Mouse (Mus musculus) heart, adult 2 months (tissue): Measurements from ENCODE around the gene Pwwp2b. TPM values are rescaled to one million over a fixed set of nuclear protein-coding genes. Genes with fewer than 3 reads are reported as not detected.
A peak's percentile ranks its signal among the peaks of the same experiment; 100 is the strongest.

Experiments
- DNase-seq, 2 experiments: peaks; one replicate each; pipeline ENCODE4 v3.0.0; 2021
- H3K27ac ChIP-seq: fragments of 200-600 bp; 2 replicates; pipeline ENCODE4 v1.8.1; 2022
- H3K27me3 ChIP-seq: fragments of 200-500 bp; 2 replicates; pipeline ENCODE4 v1.6.1; 2012; ENCODE audit warnings: mild to moderate bottlenecking, low read length, inconsistent platforms, mixed read lengths; ENCODE audit not compliant: control insufficient read depth, insufficient read depth
- H3K36me3 ChIP-seq: fragments of 200-500 bp; 2 replicates; pipeline ENCODE4 v1.6.1; 2012; ENCODE audit warnings: low read length, inconsistent platforms; ENCODE audit not compliant: control insufficient read depth, insufficient read depth
- H3K4me1 ChIP-seq: fragments of 200-500 bp; 2 replicates; pipeline ENCODE4 v1.6.1; 2011; ENCODE audit warnings: low read length; ENCODE audit not compliant: control insufficient read depth, insufficient read depth
- H3K4me3 ChIP-seq: fragments of 200-600 bp; 2 replicates; pipeline ENCODE4 v1.8.1; 2022
- H3K79me2 ChIP-seq: fragments of 200-500 bp; replicated peaks from 2 replicates; pipeline ENCODE4 v1.6.1; 2012; ENCODE audit warnings: mild to moderate bottlenecking, inconsistent platforms, low read length, moderate library complexity, mixed read lengths; ENCODE audit not compliant: control insufficient read depth, insufficient read depth
- H3K9ac ChIP-seq: fragments of 200-500 bp; 2 replicates; pipeline ENCODE4 v1.6.1; 2012; ENCODE audit warnings: low read depth, mild to moderate bottlenecking, control low read depth, inconsistent platforms, low read length, mixed read lengths
- CTCF ChIP-seq: fragments of 200-600 bp; IDR thresholded peaks from 2 replicates; pipeline ENCODE4 v1.8.1; 2022; ENCODE audit warnings: antibody characterized with exemption, mild to moderate bottlenecking, moderate library complexity
- EP300 ChIP-seq: fragments of 200-500 bp; IDR thresholded peaks from 2 replicates; pipeline ENCODE4 v1.6.1; 2011; ENCODE audit warnings: low read depth, low read length, control low read depth; ENCODE audit not compliant: insufficient read depth
- POLR2A ChIP-seq: fragments of 200-500 bp; IDR thresholded peaks from 2 replicates; pipeline ENCODE4 v1.6.1; 2011; ENCODE audit warnings: mild to moderate bottlenecking, low read depth, low read length, control low read depth; ENCODE audit not compliant: insufficient read depth
- WGBS: fragments of 180-500 bp; shearing (Covaris S2); methylation state at CpG from one replicate; pipeline ENCODE4 v1.1.7; 2018; 5-methylcytosine and 5-hydroxymethylcytosine counted together
- intact Hi-C: fragments of 180-260 bp; cut with DNase I; formaldehyde crosslinking; loops from one replicate; pipeline ENCODE4 v1.15.1; 2025
- polyA plus RNA-seq: library from polyadenylated mRNA; depleted of rRNA; stranded (reverse); fragments of >200 nt; gene quantifications from 2 replicates; pipeline ENCODE4 v1.2.3, GENCODE M21; 2012
- total RNA-seq, 2 experiments: library from RNA; stranded (reverse); gene quantifications; 2 replicates each; pipeline ENCODE4 v1.2.3; 2021

Gene Pwwp2b
- total and polyA plus RNA-seq, 3 experiments = 6.8 to 10.2 (median 8.9) TPM

DNA sequence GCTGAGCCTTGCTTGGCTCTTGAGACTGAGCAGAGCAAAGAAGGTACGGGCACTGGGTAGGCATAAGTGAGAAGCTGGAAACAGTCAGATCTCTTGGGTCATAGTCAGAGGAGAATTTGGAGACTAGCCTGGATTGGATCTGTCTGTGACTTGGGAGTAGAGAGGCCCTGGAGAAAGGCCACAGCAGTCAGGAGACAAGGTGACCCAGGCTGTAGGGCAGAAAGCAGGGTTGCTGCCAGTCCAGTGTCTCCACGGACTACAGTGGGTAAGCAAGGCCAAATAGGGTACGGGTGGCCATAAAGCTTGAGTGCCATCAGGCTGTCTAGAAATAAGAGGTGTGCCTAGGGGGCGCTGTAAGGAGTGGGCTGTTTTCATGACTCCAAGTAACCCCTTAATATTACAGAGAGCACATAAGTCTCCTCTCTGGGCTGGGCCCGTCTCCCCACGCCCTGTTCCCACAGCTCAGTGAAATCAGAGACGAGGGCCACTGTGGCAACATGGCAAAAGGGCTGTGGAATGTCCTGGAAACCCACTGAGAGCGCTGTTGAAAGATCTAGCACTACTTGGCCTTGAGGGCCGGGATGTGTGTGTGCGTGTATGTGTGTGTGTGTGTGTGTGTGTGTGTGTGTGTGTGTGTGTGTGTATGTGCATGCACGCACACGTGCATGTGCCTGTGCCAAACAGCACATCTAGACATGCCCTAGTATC lies 12.5 kb upstream of the Pwwp2b start:
- Histone ChIP-seq H3K27me3 (no peaks in the 10 kb centered on the region), H3K27ac (peak overlapping the region; percentile 76), H3K4me1 (peaks cover 9% of the 10 kb centered on the region), H3K36me3 (no peaks in the 10 kb centered on the region), H3K4me3 (no peak overlapping the region), H3K9ac (peak overlapping the region; percentile 29; the same call in 1 of the 2 replicates), H3K79me2 (no peaks in the 10 kb centered on the region)
- TF ChIP-seq EP300 = peak; percentile 49; the same call in 1 of the 2 replicates
- no peak for TF ChIP-seq POLR2A
- TF ChIP-seq CTCF = peak; percentile 26
- intact Hi-C loops = no loop called here
- 79% methylated on average over 12 of the region's 12 CpGs for WGBS
- DNase-seq = peak in 1 of 2 experiments; percentile 75

GRCm38 (mm10) chr7:139239432-139239831 lies 8.8 kb upstream of the Pwwp2b start:
- Histone ChIP-seq H3K79me2 (no peaks in the 10 kb centered on the region), H3K4me1 (peaks cover 8% of the 10 kb centered on the region), H3K27ac (no peak overlapping the region), H3K27me3 (no peaks in the 10 kb centered on the region), H3K9ac (no peak overlapping the region), H3K4me3 (no peak overlapping the region), H3K36me3 (no peaks in the 10 kb centered on the region)
- intact Hi-C loops = no loop called here
- TF ChIP-seq POLR2A (no peak), EP300 (no peak), CTCF (no peak)
- no peak for DNase-seq
- WGBS = 44% methylated on average over 3 of the region's 3 CpGs

DNA sequence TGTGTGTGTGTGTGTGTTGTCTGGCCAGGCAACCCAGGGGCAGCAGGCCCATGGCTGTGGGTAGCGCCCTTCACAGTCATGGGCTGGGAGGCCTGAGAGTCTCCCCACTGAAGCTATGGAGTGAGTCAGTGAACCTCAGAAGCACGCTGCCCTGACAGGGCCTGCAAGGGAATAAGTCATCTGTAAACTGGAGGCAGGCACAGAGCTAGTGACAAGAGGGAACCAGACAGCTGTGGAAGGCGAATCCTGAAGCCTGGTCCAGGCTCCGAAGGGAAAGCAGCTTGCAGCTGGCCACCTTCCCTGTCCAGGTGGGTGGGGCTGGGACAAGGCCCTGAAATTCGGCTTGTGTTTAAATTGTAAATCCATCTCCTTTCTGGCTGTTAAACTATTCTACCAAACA lies 2.2 kb upstream of the Pwwp2b start:
- no peak overlapping the region for H3K4me3 ChIP-seq
- no peaks in the 10 kb centered on the region for H3K27me3 ChIP-seq
- intact Hi-C loops = loop anchor here (2.0 kb wide), 1 partner anchor 27 kb away; no protein-coding TSS in a partner anchor
- H3K27ac ChIP-seq = no peak overlapping the region
- no peaks in the 10 kb centered on the region for H3K79me2 ChIP-seq
- 86% methylated on average over 5 of the region's 5 CpGs for WGBS
- TF ChIP-seq POLR2A = no peak
- no peak for TF ChIP-seq EP300
- TF ChIP-seq CTCF = no peak
- no peaks in the 10 kb centered on the region for H3K36me3 ChIP-seq
- peaks cover 19% of the 10 kb centered on the region for H3K4me1 ChIP-seq
- no peak for DNase-seq
- no peak overlapping the region for H3K9ac ChIP-seq

DNA sequence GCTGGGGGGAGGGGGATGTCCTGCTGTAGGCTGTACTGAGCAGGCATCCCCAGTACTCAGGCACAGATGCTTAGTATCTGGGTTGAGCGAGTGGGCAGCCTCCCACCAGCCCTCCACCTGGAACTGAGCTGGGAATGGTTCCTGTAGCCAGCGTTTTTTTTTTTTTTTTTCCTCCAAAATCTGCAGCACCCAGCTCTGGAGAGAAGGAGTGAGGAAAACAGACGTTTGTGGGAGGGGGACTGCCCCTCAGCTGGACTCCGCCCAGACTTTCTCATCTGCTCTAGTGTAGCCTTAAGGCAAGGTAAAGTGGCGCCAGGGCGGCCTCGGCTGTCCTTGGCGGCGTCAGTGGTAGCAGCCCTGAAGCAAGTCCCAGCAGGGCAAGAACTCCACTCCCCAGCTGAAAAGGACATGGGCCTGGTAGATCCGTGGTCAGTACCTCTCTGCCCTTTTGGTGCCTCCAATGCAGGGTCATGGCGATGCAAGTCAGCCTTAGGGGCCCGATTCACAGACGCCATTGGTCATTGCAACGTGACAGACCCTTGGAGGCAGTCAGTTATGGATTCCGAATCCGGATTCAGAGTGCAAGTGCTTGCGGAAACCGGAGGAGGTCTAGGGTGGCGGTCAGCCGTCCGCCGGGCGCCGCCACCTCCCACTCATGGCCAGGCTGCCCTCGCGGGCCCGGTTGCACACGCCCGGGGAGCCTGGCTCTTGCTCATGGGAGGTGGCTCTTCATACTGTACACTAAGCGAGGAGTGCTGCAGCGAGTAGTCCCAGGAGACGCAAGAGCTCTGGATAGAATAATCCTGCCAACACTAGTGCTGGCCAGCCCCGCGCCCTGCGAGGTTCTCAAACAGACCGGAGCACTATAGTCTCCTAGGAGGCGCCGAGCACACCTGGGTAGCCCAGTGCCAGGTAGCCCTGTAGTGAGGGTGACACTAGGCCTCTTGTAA lies 1.1 kb upstream of the Pwwp2b start:
- WGBS = 12% methylated on average over 38 of the region's 38 CpGs
- H3K27me3 ChIP-seq = no peaks in the 10 kb centered on the region
- peak; percentile 15; the same call in 1 of the 2 replicates for TF ChIP-seq CTCF
- TF ChIP-seq POLR2A = no peak; the same call in 1 of the 2 replicates
- TF ChIP-seq EP300 = no peak
- peaks cover 3% of the 10 kb centered on the region for H3K36me3 ChIP-seq
- DNase-seq = peak in 1 of 2 experiments; percentile 80
- peak overlapping the region; percentile 86 for H3K4me3 ChIP-seq
- intact Hi-C loops = loop anchor here (2.0 kb wide), 1 partner anchor 26 kb away; no protein-coding TSS in a partner anchor
- H3K9ac ChIP-seq = peak overlapping the region; percentile 99
- H3K4me1 ChIP-seq = peaks cover 27% of the 10 kb centered on the region
- H3K79me2 ChIP-seq = no peaks in the 10 kb centered on the region
- H3K27ac ChIP-seq = peak overlapping the region; percentile 99

DNA sequence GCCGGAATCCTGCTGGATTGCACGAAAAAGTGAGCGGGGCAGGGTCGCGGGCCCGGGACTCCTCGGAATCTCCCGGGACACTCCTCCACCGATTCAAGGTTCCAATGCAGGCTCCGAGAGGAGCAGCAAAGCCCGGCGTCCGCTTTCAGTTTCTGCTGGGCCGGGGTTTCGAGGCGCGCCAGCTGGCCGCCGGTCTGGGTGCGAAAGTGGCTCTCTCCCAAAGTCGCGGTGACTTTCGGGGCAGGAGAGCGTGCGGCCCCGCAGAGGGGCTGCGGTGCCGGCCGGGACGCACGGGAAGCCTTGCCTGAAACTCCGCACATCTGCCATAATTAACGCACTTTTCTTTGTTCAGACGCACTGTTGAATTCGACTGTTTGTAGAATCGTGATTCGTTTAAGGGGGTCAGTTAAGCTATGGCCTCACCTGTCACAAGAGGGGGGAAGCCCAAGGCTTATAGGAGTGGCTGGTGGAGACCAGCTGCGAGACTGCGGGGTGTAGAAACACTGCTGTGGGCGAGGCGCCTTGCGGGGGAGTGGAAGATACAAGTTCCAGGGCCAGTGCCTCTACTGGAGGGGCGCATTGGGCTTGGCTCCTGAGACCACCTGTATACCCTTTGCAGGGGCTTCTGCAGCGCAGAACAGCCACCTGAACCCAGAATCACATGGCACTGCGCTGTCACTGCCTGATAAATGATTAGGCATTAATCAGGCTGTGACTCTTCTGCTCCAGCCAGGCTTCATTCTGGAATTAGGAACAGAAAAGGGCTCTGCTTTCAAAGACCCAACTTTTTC lies 528 bp downstream of the Pwwp2b start:
- Histone ChIP-seq H3K4me3 (peak overlapping the region; percentile 86), H3K27ac (peak overlapping the region; percentile 99), H3K4me1 (peaks cover 38% of the 10 kb centered on the region), H3K79me2 (no peaks in the 10 kb centered on the region), H3K36me3 (peaks cover 3% of the 10 kb centered on the region), H3K9ac (peak overlapping the region; percentile 99), H3K27me3 (no peaks in the 10 kb centered on the region)
- WGBS = 2% methylated on average over 45 of the region's 45 CpGs
- DNase-seq = peak in 1 of 2 experiments; percentile 53
- no peak for TF ChIP-seq CTCF
- TF ChIP-seq POLR2A = no peak
- TF ChIP-seq EP300 = no peak
- intact Hi-C loops = loop anchor here (1.0 to 2.0 kb wide), 2 partner anchors 36 to 140 kb away; partner anchors contain the start of genes Inpp5a and Stk32c
